Mouse (Mus musculus): ENCODE data around the gene Wbp2. TPM values are rescaled to one million over a fixed set of nuclear protein-coding genes. Genes with fewer than 3 reads are reported as not detected.
"Not testable (repeated sequence)": the region's sequence is repeated elsewhere in the genome, so short reads cannot be mapped to it uniquely, and the experiment has no call there.

The Wbp2 gene
- polyA plus RNA-seq, 1 experiment, result 142 TPM

- no peaks in the 10 kb centered on the region for H3K27me3 ChIP-seq (ENCODE audit: control insufficient read depth)
- H3K4me1 ChIP-seq (ENCODE audit: control insufficient read depth), result peaks cover 36% of the 10 kb centered on the region
- no peaks in the 10 kb centered on the region for H3K36me3 ChIP-seq (ENCODE audit: control insufficient read depth)
- no peak overlapping the region for H3K4me3 ChIP-seq (replicated peaks)
- H3K9me3 ChIP-seq (ENCODE audit: control insufficient read depth, low read length), result peaks cover 6% of the 10 kb centered on the region
- TF ChIP-seq GATA1 (IDR thresholded peaks at IDR 0.05; ENCODE audit: low read length), result no peak
- TF ChIP-seq TAL1 (IDR thresholded peaks at IDR 0.05; ENCODE audit: low read length), result no peak
These were observed 9.7 kb upstream of the Wbp2 start for GRCm38 (mm10) chr11:116096213-116097108.

- TF ChIP-seq GATA1 (IDR thresholded peaks at IDR 0.05; ENCODE audit: low read length), result no peak
- TF ChIP-seq TAL1 (IDR thresholded peaks at IDR 0.05; ENCODE audit: low read length), result no peak
- Histone ChIP-seq H3K36me3 (ENCODE audit: control insufficient read depth) (no peaks in the 10 kb centered on the region), H3K4me1 (ENCODE audit: control insufficient read depth) (peaks cover 30% of the 10 kb centered on the region), H3K4me3 (replicated peaks) (no peak overlapping the region), H3K27me3 (ENCODE audit: control insufficient read depth) (no peaks in the 10 kb centered on the region), H3K9me3 (ENCODE audit: control insufficient read depth, low read length) (peaks cover 6% of the 10 kb centered on the region)
These were observed 8.8 kb upstream of the Wbp2 start for GRCm38 (mm10) chr11:116095573-116095972.

DNA sequence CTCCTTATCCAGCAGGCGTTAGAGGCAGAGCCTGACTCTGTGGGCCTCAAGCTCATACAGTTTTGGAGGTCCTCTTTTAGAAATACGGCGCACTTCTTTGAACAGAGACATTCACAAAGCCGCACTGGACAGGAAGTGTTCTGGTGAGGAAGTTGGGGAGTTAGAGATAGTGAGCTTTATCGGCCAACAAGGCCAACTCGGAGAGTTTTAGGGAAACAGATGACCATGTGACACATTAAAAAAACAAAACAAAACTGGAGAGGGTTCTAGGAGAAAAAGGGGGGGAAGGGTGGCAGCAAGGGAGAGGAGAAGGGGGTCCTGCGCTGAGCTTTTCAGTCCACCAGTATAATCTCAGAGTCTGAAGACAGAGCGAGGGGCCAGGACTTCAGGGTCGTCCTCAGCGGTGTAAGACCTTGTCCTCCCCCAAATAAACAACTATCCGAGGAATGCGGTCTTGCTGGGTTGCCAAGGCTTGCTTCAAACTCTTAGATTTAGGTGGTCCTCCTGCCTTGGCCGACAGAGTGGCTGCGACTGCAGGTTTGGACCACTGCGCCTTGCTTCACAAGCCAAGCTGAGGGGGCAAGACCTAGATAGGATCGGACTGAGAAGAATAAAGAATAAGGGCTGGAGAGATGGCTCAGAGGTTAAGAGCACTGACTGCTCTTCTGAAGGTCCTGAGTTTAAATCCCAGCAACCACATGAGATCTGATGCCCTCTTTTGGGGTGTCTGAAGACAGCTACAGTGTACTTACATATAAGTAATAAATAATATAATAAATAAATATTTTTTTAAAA, 7.2 kb upstream of the Wbp2 start:
- no peaks in the 10 kb centered on the region for H3K27me3 ChIP-seq (ENCODE audit: control insufficient read depth)
- H3K4me1 ChIP-seq (ENCODE audit: control insufficient read depth), result peaks cover 16% of the 10 kb centered on the region
- H3K4me3 ChIP-seq (replicated peaks), result no peak overlapping the region
- TF ChIP-seq TAL1 (IDR thresholded peaks at IDR 0.05; ENCODE audit: low read length) (no peak), GATA1 (IDR thresholded peaks at IDR 0.05; ENCODE audit: low read length) (no peak)
- H3K36me3 ChIP-seq (ENCODE audit: control insufficient read depth), result no peaks in the 10 kb centered on the region
- peaks cover 6% of the 10 kb centered on the region for H3K9me3 ChIP-seq (ENCODE audit: control insufficient read depth, low read length)

GRCm38 (mm10) chr11:116092959-116093358, 6.2 kb upstream of the Wbp2 start:
- not testable (repeated sequence) for H3K4me3 ChIP-seq (replicated peaks); H3K9me3 ChIP-seq (ENCODE audit: control insufficient read depth, low read length); H3K27me3 ChIP-seq (ENCODE audit: control insufficient read depth); H3K36me3 ChIP-seq (ENCODE audit: control insufficient read depth)
- peaks cover 24% of the 10 kb centered on the region for H3K4me1 ChIP-seq (ENCODE audit: control insufficient read depth)

DNA sequence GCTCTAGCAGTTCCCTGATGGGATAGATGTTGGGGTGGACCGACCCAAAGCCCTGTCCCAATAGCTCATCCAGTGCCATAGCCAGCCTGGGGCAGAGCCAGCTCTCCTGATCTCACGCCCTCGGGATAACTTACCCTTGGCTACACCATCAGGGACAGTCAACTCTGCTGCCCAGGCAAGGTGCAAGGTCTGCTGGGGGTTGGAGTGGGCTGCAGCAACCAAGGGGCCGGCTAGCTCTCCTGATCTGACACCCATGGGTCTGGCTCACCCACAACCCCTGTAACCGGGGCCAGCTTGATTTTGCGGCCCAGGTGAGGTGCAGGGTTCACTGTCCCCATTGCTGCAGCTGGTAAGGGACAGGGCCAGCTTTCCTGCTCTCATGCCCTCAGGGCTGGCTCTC, 4.8 kb upstream of the Wbp2 start:
- peaks cover 29% of the 10 kb centered on the region for H3K4me1 ChIP-seq (ENCODE audit: control insufficient read depth)
- H3K4me3 ChIP-seq (replicated peaks), result no peak overlapping the region
- peaks cover 2% of the 10 kb centered on the region for H3K9me3 ChIP-seq (ENCODE audit: control insufficient read depth, low read length)
- H3K27me3 ChIP-seq (ENCODE audit: control insufficient read depth), result no peaks in the 10 kb centered on the region
- no peak for TF ChIP-seq TAL1 (IDR thresholded peaks at IDR 0.05; ENCODE audit: low read length)
- TF ChIP-seq GATA1 (IDR thresholded peaks at IDR 0.05; ENCODE audit: low read length), result no peak
- no peaks in the 10 kb centered on the region for H3K36me3 ChIP-seq (ENCODE audit: control insufficient read depth)

DNA sequence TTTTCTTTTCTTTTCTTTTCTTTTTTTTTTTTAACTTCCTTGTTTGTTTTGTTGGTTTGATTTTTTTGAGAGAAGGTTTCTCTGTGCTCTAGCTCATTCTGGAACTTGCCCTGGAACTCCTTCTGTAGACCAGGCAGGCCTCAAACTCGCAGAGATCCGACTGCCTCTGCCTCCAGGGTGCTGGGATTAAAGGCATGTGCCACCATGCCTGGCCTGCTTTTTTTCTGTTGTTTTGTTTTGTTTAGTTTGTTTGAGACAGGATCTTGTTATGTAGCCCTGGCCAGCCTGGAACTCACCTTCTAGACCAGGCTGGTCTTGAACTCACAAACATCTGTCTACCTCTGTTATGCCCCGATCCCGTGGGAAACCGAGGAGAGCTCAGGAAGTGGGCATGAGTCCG, 2.8 kb upstream of the Wbp2 start:
- Histone ChIP-seq H3K4me1 (ENCODE audit: control insufficient read depth) (peaks cover 48% of the 10 kb centered on the region), H3K27me3 (ENCODE audit: control insufficient read depth) (no peaks in the 10 kb centered on the region), H3K9me3 (ENCODE audit: control insufficient read depth, low read length) (no peaks in the 10 kb centered on the region), H3K4me3 (replicated peaks) (no peak overlapping the region), H3K36me3 (ENCODE audit: control insufficient read depth) (peaks cover 12% of the 10 kb centered on the region)
- TF ChIP-seq TAL1 (IDR thresholded peaks at IDR 0.05; ENCODE audit: low read length), result no peak
- no peak for TF ChIP-seq GATA1 (IDR thresholded peaks at IDR 0.05; ENCODE audit: low read length)

DNA sequence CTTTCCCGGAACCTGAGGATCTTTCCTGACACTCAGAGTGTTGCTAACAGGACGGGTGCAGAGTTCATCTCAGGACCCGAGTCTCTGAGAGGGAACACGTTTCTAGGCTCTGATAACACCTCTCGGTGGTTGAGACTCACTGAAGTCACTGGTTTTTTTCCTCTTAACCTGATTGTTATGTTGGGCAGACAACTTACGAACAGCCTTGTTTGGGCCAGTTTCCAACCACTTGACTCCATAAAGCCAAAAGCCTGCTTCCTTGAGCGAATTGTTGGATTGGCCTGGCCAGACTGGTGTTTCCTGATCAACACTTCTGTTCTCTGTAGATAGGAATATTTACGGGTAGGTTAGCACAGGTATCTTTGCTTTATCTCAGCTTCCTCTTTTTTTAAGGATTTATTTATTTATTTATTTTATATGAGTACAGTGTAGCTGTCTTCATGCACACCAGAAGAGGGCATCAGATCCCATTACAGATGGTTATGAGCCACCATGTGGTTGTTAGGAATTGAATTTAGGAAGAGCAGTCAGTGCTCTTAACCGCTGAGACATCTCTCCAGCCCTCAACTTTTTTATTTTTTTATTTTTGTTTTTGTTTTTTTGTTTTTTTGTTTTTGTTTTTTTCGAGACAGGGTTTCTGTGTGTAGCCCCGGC, 2.1 kb upstream of the Wbp2 start:
- Histone ChIP-seq H3K9me3 (ENCODE audit: control insufficient read depth, low read length) (no peaks in the 10 kb centered on the region), H3K4me1 (ENCODE audit: control insufficient read depth) (peaks cover 52% of the 10 kb centered on the region), H3K27me3 (ENCODE audit: control insufficient read depth) (no peaks in the 10 kb centered on the region), H3K36me3 (ENCODE audit: control insufficient read depth) (peaks cover 19% of the 10 kb centered on the region), H3K4me3 (replicated peaks) (no peak overlapping the region)
- TF ChIP-seq GATA1 (IDR thresholded peaks at IDR 0.05; ENCODE audit: low read length), result no peak
- no peak for TF ChIP-seq TAL1 (IDR thresholded peaks at IDR 0.05; ENCODE audit: low read length)

DNA sequence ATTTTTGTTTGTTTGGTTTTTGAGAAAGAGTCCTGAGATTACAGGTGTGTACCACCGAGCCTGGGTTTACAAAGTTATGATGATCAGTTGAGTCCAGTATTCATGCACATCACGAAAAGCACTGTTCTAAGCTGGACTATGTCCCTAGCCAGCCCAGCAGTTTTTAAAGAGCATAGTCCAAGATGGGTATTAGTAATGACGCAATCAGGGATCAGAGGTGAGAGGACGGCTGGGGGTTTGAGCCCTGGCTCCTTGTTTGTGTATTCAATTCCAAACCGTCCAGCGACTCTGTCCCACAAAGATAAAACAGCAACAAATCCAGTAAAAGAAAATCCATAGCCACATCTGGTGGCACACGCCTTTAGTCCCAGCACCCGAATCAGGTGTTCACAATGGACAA, 1.4 kb upstream of the Wbp2 start:
- peaks cover 52% of the 10 kb centered on the region for H3K4me1 ChIP-seq (ENCODE audit: control insufficient read depth)
- TF ChIP-seq GATA1 (IDR thresholded peaks at IDR 0.05; ENCODE audit: low read length), result no peak
- TF ChIP-seq TAL1 (IDR thresholded peaks at IDR 0.05; ENCODE audit: low read length), result no peak

More for the DNA sequence above, 1.4 kb upstream of the Wbp2 start:
- Histone ChIP-seq H3K36me3 (ENCODE audit: control insufficient read depth) (peaks cover 26% of the 10 kb centered on the region), H3K9me3 (ENCODE audit: control insufficient read depth, low read length) (no peaks in the 10 kb centered on the region), H3K4me3 (replicated peaks) (peak overlapping the region; percentile 84), H3K27me3 (ENCODE audit: control insufficient read depth) (no peaks in the 10 kb centered on the region)

Data from erythroblast, embryonic 14.5 days (primary cell).